Mouse (Mus musculus) adrenal gland, postnatal 4 days (tissue): Measurements from ENCODE around the gene Hhat. TPM values are rescaled to one million over a fixed set of nuclear protein-coding genes. Genes with fewer than 3 reads are reported as not detected.

ENCODE experiments used
- DNase-seq, 2 experiments: peaks; one replicate each; pipeline ENCODE4 v3.0.0; 2021 to 2022; ENCODE audit warnings: low spot score in 2 of 2, mixed read lengths in 2 of 2
- long read RNA-seq, 2 experiments: library from polyadenylated mRNA; stranded (forward); transcript quantifications; one replicate each; pipeline ENCODE4 v2.0.0; 2021
- total RNA-seq, 2 experiments: library from RNA; stranded (reverse); gene quantifications; 2 replicates each; pipeline ENCODE4 v1.2.3; 2021

The Hhat gene
- 10 to 100 TPM; 14.4 to 15.1 TPM for total RNA-seq
- long read RNA-seq, experiment 1, partial matches to known transcripts, result 3 of 8 reads
- long read RNA-seq, experiment 1, other reads (novel, unspliced or antisense), result 2 of 8 reads
- long read RNA-seq, experiment 2, transcript Hhat-201 (12 exons, 2,839 nt), result major isoform, 7 of 15 reads
- long read RNA-seq, experiment 2, partial matches to known transcripts, result 3 of 15 reads
- long read RNA-seq, experiment 2, other reads (novel, unspliced or antisense), result 5 of 15 reads

GRCm38 (mm10) chr1:192770495-192771331 is at the start of gene Hhat:
Gene Hhat (minus strand): TSS chr1:192771223.
- DNase-seq, result peak; percentile 30 to 41

- no peak for DNase-seq
Measured at GRCm38 (mm10) chr1:192818334-192818733, 47.3 kb upstream of the Hhat start.

- no peak for DNase-seq
Measured at GRCm38 (mm10) chr1:192815789-192816188, 44.8 kb upstream of the Hhat start.

GRCm38 (mm10) chr1:192814700-192815099 is 43.7 kb upstream of the Hhat start:
- DNase-seq, result no peak

GRCm38 (mm10) chr1:192812758-192813157 is 41.7 kb upstream of the Hhat start:
- DNase-seq, result no peak

GRCm38 (mm10) chr1:192812290-192812689 is 41.3 kb upstream of the Hhat start:
- DNase-seq, result no peak

- no peak for DNase-seq
Measured at GRCm38 (mm10) chr1:192806168-192807157, 35.4 kb upstream of the Hhat start.

GRCm38 (mm10) chr1:192800338-192800737 is 29.3 kb upstream of the Hhat start:
- DNase-seq, result no peak

GRCm38 (mm10) chr1:192799165-192799991 is 28.4 kb upstream of the Hhat start:
- DNase-seq, result no peak

GRCm38 (mm10) chr1:192798212-192799164 is 27.5 kb upstream of the Hhat start:
- no peak for DNase-seq

GRCm38 (mm10) chr1:192797011-192797274 is 25.9 kb upstream of the Hhat start:
- no peak for DNase-seq

GRCm38 (mm10) chr1:192796201-192797010 is 25.4 kb upstream of the Hhat start:
- DNase-seq, result no peak

- DNase-seq, result no peak
Measured at GRCm38 (mm10) chr1:192794957-192795745, 24.1 kb upstream of the Hhat start.

- DNase-seq, result no peak
Measured at GRCm38 (mm10) chr1:192791897-192792361, 20.9 kb upstream of the Hhat start.

GRCm38 (mm10) chr1:192790442-192790841 is 19.4 kb upstream of the Hhat start:
- no peak for DNase-seq

GRCm38 (mm10) chr1:192789828-192790227 is 18.8 kb upstream of the Hhat start:
- no peak for DNase-seq

- no peak for DNase-seq
Measured at GRCm38 (mm10) chr1:192789111-192789522, 18.1 kb upstream of the Hhat start.

- no peak for DNase-seq
Measured at GRCm38 (mm10) chr1:192786194-192786593, 15.2 kb upstream of the Hhat start.
